Mouse (Mus musculus) lung, embryonic 14.5 days (tissue): ENCODE measurements around the gene Syn3. TPM values are rescaled to one million over a fixed set of nuclear protein-coding genes. Genes with fewer than 3 reads are reported as not detected.

Source experiments
- ATAC-seq: fragments of 200-750 bp; cut with Nextera tagmentation; 2 replicates; pipeline ENCODE4 v1.8.0; 2017; ENCODE audit warnings: mild to moderate bottlenecking, moderate TSS enrichment, moderate library complexity; ENCODE audit not compliant: insufficient read depth
- DNase-seq: peaks from one replicate; pipeline ENCODE4 v3.0.0-alpha.2; 2015
- H3K27ac ChIP-seq: fragments of 300-500 bp; sonication (generic); 2 replicates; pipeline ENCODE4 v1.5.1; 2014; ENCODE audit warnings: low read depth, mild to moderate bottlenecking, moderate library complexity
- H3K27me3 ChIP-seq: fragments of 300-500 bp; sonication (generic); 2 replicates; pipeline ENCODE4 v1.6.1; 2014; ENCODE audit warnings: low read length, control low read depth; ENCODE audit not compliant: insufficient read depth
- H3K36me3 ChIP-seq: fragments of 300-500 bp; sonication (generic); 2 replicates; pipeline ENCODE4 v1.6.1; 2014; ENCODE audit warnings: control low read depth; ENCODE audit not compliant: insufficient read depth
- H3K4me1 ChIP-seq: fragments of 300-500 bp; sonication (generic); 2 replicates; pipeline ENCODE4 v1.6.1; 2014; ENCODE audit warnings: antibody characterized with exemption, control low read depth; ENCODE audit not compliant: insufficient read depth
- H3K4me2 ChIP-seq: fragments of 300-500 bp; sonication (generic); 2 replicates; pipeline ENCODE4 v1.6.1; 2014; ENCODE audit warnings: mild to moderate bottlenecking
- H3K4me3 ChIP-seq: fragments of 300-500 bp; sonication (generic); 2 replicates; pipeline ENCODE4 v1.5.1; 2014; ENCODE audit warnings: low read depth, low read length
- H3K9ac ChIP-seq: fragments of 300-500 bp; sonication (generic); 2 replicates; pipeline ENCODE4 v1.6.1; 2014
- H3K9me3 ChIP-seq: fragments of 300-500 bp; sonication (generic); 2 replicates; pipeline ENCODE4 v1.6.1; 2016; ENCODE audit warnings: low read depth, low read length, control low read depth
- CTCF ChIP-seq: IDR thresholded peaks from 2 replicates; pipeline ENCODE4 v1.5.1; 2016; ENCODE audit warnings: antibody characterized with exemption, low read depth
- WGBS: fragments of 180-500 bp; shearing (Covaris S2); extraction: QIAGEN DNeasy Blood & Tissue Kit; methylation state at CpG from one replicate; pipeline ENCODE4 v1.1.7; 2014; 5-methylcytosine and 5-hydroxymethylcytosine counted together
- polyA plus RNA-seq: library from polyadenylated mRNA; unstranded; fragments of >200 nt; fragmentation: Nextera tagmentation; extraction: Ambion mirVana; gene quantifications from 2 replicates; pipeline ENCODE4 v1.2.1, GENCODE M21; 2014

Syn3 gene
- polyA plus RNA-seq, 1 experiment from 2014 or later: 2.4 TPM

DNA sequence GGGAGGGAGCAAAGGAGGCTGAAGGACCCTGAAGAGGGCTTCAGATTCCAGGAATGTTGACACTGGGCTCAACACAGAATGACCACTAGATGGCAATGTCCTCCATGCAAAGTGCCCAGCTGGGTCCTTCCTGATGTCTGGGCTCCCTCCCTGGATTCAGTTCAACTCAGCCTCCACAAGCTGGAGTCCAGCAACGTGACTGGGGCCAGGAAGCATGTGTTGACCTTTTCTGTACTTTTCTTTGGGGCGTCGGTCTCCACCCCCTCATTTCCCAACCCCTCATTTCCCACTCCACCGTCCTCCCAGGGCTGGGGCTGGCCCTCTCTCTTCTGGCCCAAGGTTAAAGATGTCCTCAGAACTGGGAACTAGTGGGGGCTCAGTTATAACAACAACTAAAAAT lies 433.8 kb downstream of the Syn3 start:
- H3K4me3 ChIP-seq: no peak overlapping the region
- ATAC-seq (peak; percentile 92), DNase-seq (peak; percentile 96)
- no peak overlapping the region for H3K4me2 ChIP-seq
- H3K9ac ChIP-seq: no peak overlapping the region
- peak; percentile 98 for TF ChIP-seq CTCF
- no peak overlapping the region for H3K27ac ChIP-seq
- H3K36me3 ChIP-seq: no peaks in the 10 kb centered on the region
- H3K9me3 ChIP-seq: no peaks in the 10 kb centered on the region
- H3K4me1 ChIP-seq: no peaks in the 10 kb centered on the region
- H3K27me3 ChIP-seq: no peaks in the 10 kb centered on the region
- whole genome bisulfite sequencing: under 1% methylated on average over 4 of the region's 4 CpGs

DNA sequence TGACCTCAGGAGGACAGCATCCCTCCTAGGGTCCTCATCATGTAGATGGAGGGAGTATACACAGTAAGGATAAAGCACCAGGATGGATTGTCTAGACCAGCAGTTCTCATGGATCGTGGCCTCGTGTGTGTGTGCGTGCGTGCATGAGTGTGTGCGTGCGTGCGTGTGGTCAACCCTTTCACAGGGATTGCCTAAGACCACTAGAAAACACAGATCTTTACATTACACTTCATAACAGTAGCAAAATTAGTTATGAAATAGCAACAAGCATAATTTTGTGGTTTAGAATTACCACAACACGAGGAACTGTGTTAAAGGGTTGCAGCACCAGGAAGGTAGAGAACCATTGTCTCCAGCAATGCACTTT lies 435.7 kb downstream of the Syn3 start:
- Histone ChIP-seq H3K27ac (no peak overlapping the region), H3K9me3 (no peaks in the 10 kb centered on the region), H3K9ac (no peak overlapping the region), H3K4me2 (no peak overlapping the region), H3K4me1 (no peaks in the 10 kb centered on the region), H3K27me3 (no peaks in the 10 kb centered on the region), H3K36me3 (no peaks in the 10 kb centered on the region), H3K4me3 (no peak overlapping the region)
- DNase-seq (no peak), ATAC-seq (no peak)
- WGBS: 88% methylated on average over 8 of the region's 8 CpGs
- TF ChIP-seq CTCF: no peak

GRCm38 (mm10) chr10:86062261-86063017 lies 436.3 kb downstream of the Syn3 start:
- H3K36me3 ChIP-seq: no peaks in the 10 kb centered on the region
- TF ChIP-seq CTCF: no peak
- no peaks in the 10 kb centered on the region for H3K4me1 ChIP-seq
- H3K4me3 ChIP-seq: no peak overlapping the region
- DNase-seq (no peak), ATAC-seq (no peak)
- no peaks in the 10 kb centered on the region for H3K27me3 ChIP-seq
- H3K9me3 ChIP-seq: no peaks in the 10 kb centered on the region
- H3K27ac ChIP-seq: no peak overlapping the region
- H3K9ac ChIP-seq: no peak overlapping the region
- no peak overlapping the region for H3K4me2 ChIP-seq
- WGBS: 47% methylated on average over 5 of the region's 5 CpGs

DNA sequence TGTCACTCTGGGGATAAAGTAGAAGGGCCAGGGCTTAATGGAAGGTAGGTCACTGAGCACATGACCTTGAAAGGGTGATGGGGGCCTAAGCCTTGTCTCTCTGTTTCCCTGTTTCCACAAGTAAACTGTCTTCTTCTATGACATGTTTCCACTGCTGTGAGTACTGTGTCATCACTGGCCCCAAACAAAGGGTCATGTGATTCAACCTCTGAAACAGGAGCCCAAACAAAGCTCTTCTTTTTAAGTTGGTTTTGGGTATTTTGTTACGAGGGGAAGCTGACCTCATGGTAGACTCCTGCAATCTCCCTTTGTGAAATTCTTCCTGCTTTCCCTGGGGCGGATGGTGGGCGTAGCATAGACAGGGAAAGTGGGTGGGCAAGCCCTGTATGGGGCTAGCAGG lies 438.4 kb downstream of the Syn3 start:
- Histone ChIP-seq H3K36me3 (no peaks in the 10 kb centered on the region), H3K9ac (no peak overlapping the region), H3K4me1 (no peaks in the 10 kb centered on the region), H3K4me2 (no peak overlapping the region), H3K4me3 (no peak overlapping the region), H3K27ac (no peak overlapping the region), H3K9me3 (no peaks in the 10 kb centered on the region), H3K27me3 (no peaks in the 10 kb centered on the region)
- 68% methylated on average over 3 of the region's 3 CpGs for WGBS
- ATAC-seq: no peak
- DNase-seq: no peak
- no peak for TF ChIP-seq CTCF

- no peaks in the 10 kb centered on the region for H3K9me3 ChIP-seq
- H3K4me3 ChIP-seq: no peak overlapping the region
- H3K4me2 ChIP-seq: no peak overlapping the region
- H3K27me3 ChIP-seq: no peaks in the 10 kb centered on the region
- H3K9ac ChIP-seq: no peak overlapping the region
- H3K4me1 ChIP-seq: no peaks in the 10 kb centered on the region
- 46% methylated on average over 2 of the region's 2 CpGs for WGBS
- H3K27ac ChIP-seq: no peak overlapping the region
- DNase-seq (no peak), ATAC-seq (no peak)
- TF ChIP-seq CTCF: no peak
- H3K36me3 ChIP-seq: 0 out of 2 replicates have a peak, but pooled peaks cover 2% of the 10 kb centered on the region
These were observed 441.0 kb downstream of the Syn3 start for GRCm38 (mm10) chr10:86057712-86058111.

DNA sequence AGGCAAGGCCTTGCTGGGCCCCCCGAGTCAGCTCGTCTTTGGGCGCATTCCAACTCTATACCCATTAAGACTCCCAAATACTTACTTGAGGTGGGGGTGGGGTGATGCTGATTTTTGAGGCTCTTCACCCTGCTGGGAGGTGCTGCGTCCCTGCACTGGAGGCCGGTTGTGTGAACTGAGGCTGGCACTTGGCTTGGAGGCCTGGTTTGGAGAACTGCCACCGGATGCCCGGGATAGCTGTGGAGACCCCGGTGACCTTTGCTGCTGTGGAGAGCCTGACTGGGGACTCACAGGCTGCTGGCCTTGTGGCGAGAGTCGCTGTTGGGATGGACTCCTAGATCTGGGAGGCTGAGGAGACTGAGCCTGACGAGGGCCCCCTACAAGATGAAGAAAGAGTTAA lies 441.4 kb downstream of the Syn3 start:
- H3K27ac ChIP-seq: no peak overlapping the region
- H3K9ac ChIP-seq: no peak overlapping the region
- no peaks in the 10 kb centered on the region for H3K9me3 ChIP-seq
- WGBS: 69% methylated on average over 11 of the region's 11 CpGs
- H3K4me2 ChIP-seq: no peak overlapping the region
- 0 out of 2 replicates have a peak, but pooled peaks cover 2% of the 10 kb centered on the region for H3K36me3 ChIP-seq
- no peak for DNase-seq
- no peaks in the 10 kb centered on the region for H3K27me3 ChIP-seq
- no peak overlapping the region for H3K4me3 ChIP-seq
- no peaks in the 10 kb centered on the region for H3K4me1 ChIP-seq
- TF ChIP-seq CTCF: no peak
- peak; percentile 16; the same call in 1 of the 2 replicates for ATAC-seq

GRCm38 (mm10) chr10:86056297-86056903 lies 442.3 kb downstream of the Syn3 start:
- H3K4me1 ChIP-seq: no peaks in the 10 kb centered on the region
- H3K4me3 ChIP-seq: no peak overlapping the region
- peak; percentile 33 for TF ChIP-seq CTCF
- H3K27ac ChIP-seq: no peak overlapping the region
- no peak overlapping the region for H3K4me2 ChIP-seq
- 71% methylated on average over 8 of the region's 8 CpGs for WGBS
- H3K9me3 ChIP-seq: no peaks in the 10 kb centered on the region
- no peak overlapping the region for H3K9ac ChIP-seq
- ATAC-seq (peak; percentile 38; the same call in 1 of the 2 replicates), DNase-seq (no peak)
- H3K36me3 ChIP-seq: 0 out of 2 replicates have a peak, but pooled peaks cover 5% of the 10 kb centered on the region
- H3K27me3 ChIP-seq: no peaks in the 10 kb centered on the region
